Mouse (Mus musculus): ENCODE measurements at regions not wholly inside any gene's neighbourhood (a gene's known extent, or its start where the extent isn't known, plus 50 kb on each side); places are given as distances from the start of the nearest gene placed in this dataset.

GRCm38 (mm10) chr10:98043873-98044272, 317.3 kb upstream of the C030005K15Rik start:
- no peak for DNase-seq (ENCODE audit: low spot score)

- no peak for DNase-seq (ENCODE audit: low spot score)
These were observed 318.0 kb upstream of the C030005K15Rik start for GRCm38 (mm10) chr10:98044579-98044978.

- DNase-seq (ENCODE audit: low spot score), result no peak
These were observed 346.9 kb upstream of the C030005K15Rik start for GRCm38 (mm10) chr10:98073432-98073831.

- no peak for DNase-seq (ENCODE audit: low spot score)
These were observed 358.3 kb upstream of the C030005K15Rik start for GRCm38 (mm10) chr10:98084881-98085280.

- DNase-seq (ENCODE audit: low spot score), result no peak
These were observed 389.7 kb upstream of the C030005K15Rik start for GRCm38 (mm10) chr10:98116296-98116695.

GRCm38 (mm10) chr10:98125713-98126112, 399.2 kb upstream of the C030005K15Rik start:
- DNase-seq (ENCODE audit: low spot score), result no peak

GRCm38 (mm10) chr10:98135026-98135425, 408.5 kb upstream of the C030005K15Rik start:
- DNase-seq (ENCODE audit: low spot score), result no peak

- no peak for DNase-seq (ENCODE audit: low spot score)
These were observed 419.2 kb upstream of the C030005K15Rik start for GRCm38 (mm10) chr10:98145773-98146172.

- no peak for DNase-seq (ENCODE audit: low spot score)
These were observed 420.7 kb upstream of the C030005K15Rik start for GRCm38 (mm10) chr10:98146998-98147863.

- no peak for DNase-seq (ENCODE audit: low spot score)
These were observed 429.4 kb upstream of the C030005K15Rik start for GRCm38 (mm10) chr10:98155982-98156381.

- DNase-seq (ENCODE audit: low spot score), result no peak
These were observed 459.1 kb upstream of the C030005K15Rik start for GRCm38 (mm10) chr10:98185666-98186065.

- DNase-seq (ENCODE audit: low spot score), result no peak
These were observed 470.3 kb upstream of the C030005K15Rik start for GRCm38 (mm10) chr10:98196852-98197251.

- DNase-seq (ENCODE audit: low spot score), result no peak
These were observed 483.7 kb upstream of the C030005K15Rik start for GRCm38 (mm10) chr10:98210246-98210645.

GRCm38 (mm10) chr10:98212876-98213587, 486.5 kb upstream of the C030005K15Rik start:
- DNase-seq (ENCODE audit: low spot score), result no peak

GRCm38 (mm10) chr10:98231017-98231416, 504.5 kb upstream of the C030005K15Rik start:
- no peak for DNase-seq (ENCODE audit: low spot score)

- DNase-seq (ENCODE audit: low spot score), result no peak
These were observed 505.2 kb upstream of the C030005K15Rik start for GRCm38 (mm10) chr10:98231705-98232235.

- no peak for DNase-seq (ENCODE audit: low spot score)
These were observed 521.8 kb upstream of the C030005K15Rik start for GRCm38 (mm10) chr10:98248311-98248710.

- DNase-seq (ENCODE audit: low spot score), result no peak
These were observed 531.6 kb upstream of the C030005K15Rik start for GRCm38 (mm10) chr10:98257980-98258707.

- DNase-seq (ENCODE audit: low spot score), result no peak
These were observed 532.7 kb upstream of the C030005K15Rik start for GRCm38 (mm10) chr10:98259283-98259682.

GRCm38 (mm10) chr10:98268511-98268910, 542.0 kb upstream of the C030005K15Rik start:
- no peak for DNase-seq (ENCODE audit: low spot score)

- DNase-seq (ENCODE audit: low spot score), result no peak
These were observed 565.1 kb upstream of the C030005K15Rik start for GRCm38 (mm10) chr10:98291617-98292016.

- no peak for DNase-seq (ENCODE audit: low spot score)
These were observed 565.6 kb upstream of the C030005K15Rik start for GRCm38 (mm10) chr10:98292140-98292539.
